In the genomic region with DNA sequence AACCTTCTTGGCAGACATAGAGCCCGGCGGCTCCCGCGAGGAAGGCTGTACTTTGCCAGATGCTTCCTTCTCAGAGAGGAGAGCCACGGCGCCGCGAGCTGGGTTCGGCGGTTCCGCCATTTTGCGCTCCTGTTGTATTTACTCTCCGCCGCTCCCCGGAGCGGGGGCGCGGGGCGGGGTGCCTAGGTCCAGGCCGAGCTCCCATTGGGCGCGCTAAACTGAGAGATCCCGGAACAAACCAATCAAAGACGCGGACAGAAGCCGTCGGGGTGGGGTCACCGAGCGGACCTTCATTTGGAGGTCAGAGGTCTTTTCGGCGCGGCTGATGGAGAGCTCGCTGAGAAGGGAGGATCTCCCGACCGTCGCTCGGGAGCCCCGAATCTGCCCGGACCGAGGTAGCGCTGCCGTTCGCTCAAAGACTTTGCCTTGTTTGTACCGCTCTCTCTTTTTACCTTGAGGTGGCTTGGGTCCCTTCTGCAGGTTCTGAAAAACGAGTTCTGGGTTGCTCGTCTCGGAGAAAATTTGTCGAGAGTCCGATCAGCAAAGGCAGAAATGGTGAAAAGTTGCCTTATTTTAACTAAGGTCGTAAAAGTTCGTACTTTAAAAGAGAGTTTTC, we compare ENCODE assay signal across 8 mouse cellular contexts. TPM values are rescaled to one million over a fixed set of nuclear protein-coding genes. Genes with fewer than 3 reads are reported as not detected.
DNase-seq lines count a peak whose midpoint lies in the region; ATAC-seq lines count a peak whose summit lies in the region.

No protein-coding gene starts in this region.

- ATAC-seq in megakaryocyte progenitor cell, adult 5-6 weeks (replicated peaks; ENCODE audit: poor library complexity): peak; percentile 81

- peak; percentile 96 for DNase-seq in adipocyte (ENCODE audit: low spot score)
- peak; percentile 95 for DNase-seq in embryo, embryonic 10 days (ENCODE audit: low spot score)
- DNase-seq in gastrocnemius, postnatal 10 days: peak; percentile 92
- DNase-seq in induced T-regulatory cell, adult 2 months (ENCODE audit: low read depth): peak; percentile 97
- DNase-seq in left cerebral cortex, adult 9 months (ENCODE audit: low spot score in 2 of 2): peak; percentile 93 to 97
- DNase-seq in right cerebral cortex, postnatal 14 days: peak; percentile 90
- peak; percentile 90 to 97 for DNase-seq in urinary bladder, postnatal 36 days (ENCODE audit: low spot score in 2 of 2)

RNA-seq across cellular contexts. Expression of gene Rsbn1l, which starts 4.4 kb away (rescaled TPM):
- total RNA-seq in gastrocnemius, postnatal 10 days (2021): 1 to 10 TPM; 8.6 to 9.7 TPM
- 30.6 and 33.0 TPM in 2 replicates for total RNA-seq in megakaryocyte progenitor cell, adult 5-6 weeks (2015)
- 16.8 and 39.3 TPM in 2 replicates for total RNA-seq in megakaryocyte progenitor cell, adult 5-6 weeks (2017)

Comparison
In these comparisons a context has a peak if more than half of its experiments do, and no peak if none do; other contexts are left out.
1. Peak in every context shown above with its lines: DNase-seq and ATAC-seq.